Mouse (Mus musculus) liver, adult 2 months (tissue): ENCODE measurements around the gene Hrk.

Source experiments
- CTCF ChIP-seq: fragments of 200-500 bp; IDR thresholded peaks from 2 replicates; pipeline ENCODE4 v1.5.1; 2011; ENCODE audit warnings: low read depth, low read length, control low read depth
- POLR2A ChIP-seq: fragments of 200-500 bp; IDR thresholded peaks from 2 replicates; pipeline ENCODE4 v1.6.1; 2011; ENCODE audit warnings: low read length, control low read depth; ENCODE audit not compliant: insufficient read depth; ENCODE audit errors: extremely low read depth

- TF ChIP-seq POLR2A (no peak), CTCF (no peak)
Observed at GRCm38 (mm10) chr5:118145999-118146679, 18.3 kb upstream of the Hrk start.
